Mouse (Mus musculus) neutrophil, adult 65 days (primary cell): ENCODE measurements around the gene Olfr488. TPM values are rescaled to one million over a fixed set of nuclear protein-coding genes. Genes with fewer than 3 reads are reported as not detected.

ENCODE experiments used
- total RNA-seq: library from RNA; stranded (reverse); gene quantifications from 2 replicates; pipeline ENCODE4 v1.2.4, GENCODE M21; 2023

Olfr488 gene
- not detected in 2 replicates for total RNA-seq

GRCm38 (mm10) chr7:108258247-108258646, at the start of gene Olfr488:
Gene Olfr488 (minus strand): TSS chr7:108258347.

DNA sequence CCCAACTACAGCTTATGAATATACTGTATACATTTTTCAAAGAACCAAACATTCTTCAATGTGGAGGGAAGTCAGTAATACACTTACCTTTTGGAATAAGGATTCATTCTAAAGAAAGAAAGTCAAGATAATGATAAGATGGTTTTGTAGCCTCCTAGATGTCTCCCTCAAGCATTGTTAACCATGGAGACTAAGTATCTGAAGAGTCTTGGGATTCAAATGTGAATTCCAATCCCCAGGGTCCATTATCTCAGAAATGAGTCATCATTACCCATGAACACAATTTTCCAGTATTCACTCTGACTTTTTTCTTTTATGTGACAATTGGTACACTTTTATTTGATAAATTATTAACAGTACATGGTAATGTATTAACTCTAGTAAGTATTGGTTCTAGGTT, 30.7 kb upstream of the Olfr488 start, which contains the start of gene Olfr490:
Gene Olfr490, minus strand, starts transcription at position 101 of the 400 bp plus-strand sequence.

DNA sequence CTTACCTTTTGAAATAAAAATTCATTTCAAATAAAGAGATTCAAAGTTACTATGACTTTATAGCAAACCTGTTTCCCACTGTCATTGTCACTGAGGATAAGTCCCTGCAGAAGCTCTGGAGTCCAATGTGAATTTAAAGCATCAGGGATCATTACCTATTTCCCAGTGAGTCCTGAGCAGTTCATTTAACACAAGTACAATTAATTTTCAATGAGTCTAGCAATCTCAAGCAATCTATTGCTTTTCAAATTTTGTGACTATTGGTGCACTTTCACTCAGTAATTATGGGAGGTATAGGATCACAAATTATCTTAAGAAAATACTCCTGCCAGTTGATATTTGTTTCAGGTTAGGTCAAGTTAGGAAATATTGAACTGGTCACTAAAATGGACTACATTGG, 43.6 kb downstream of the Olfr488 start, which contains the start of gene Olfr487:
Gene Olfr487, minus strand, starts transcription at position 101 of the 400 bp plus-strand sequence.

Other genes with a start within 250 kb of the Olfr488 start
- not detected in 2 replicates for gene Olfr478, start 224.4 kb downstream of the Olfr488 start, total RNA-seq
- not detected in 2 replicates for gene Olfr479, start 207.7 kb downstream of the Olfr488 start, total RNA-seq
- gene Olfr480, start 191.0 kb downstream of the Olfr488 start, total RNA-seq: not detected in 2 replicates
- gene Olfr481, start 178.5 kb downstream of the Olfr488 start, total RNA-seq: not detected in 2 replicates
- gene Olfr482, start 160.8 kb downstream of the Olfr488 start, total RNA-seq: 2.1 and 2.4 TPM in 2 replicates
- gene Olfr483, start 157.5 kb downstream of the Olfr488 start, total RNA-seq: not detected in 2 replicates
- gene Olfr484, start 130.9 kb downstream of the Olfr488 start, total RNA-seq: not detected in 2 replicates
- gene Olfr485, start 98.5 kb downstream of the Olfr488 start, total RNA-seq: not detected in 2 replicates
- gene Olfr486, start 85.6 kb downstream of the Olfr488 start, total RNA-seq: not detected in 2 replicates
- not detected in 2 replicates for gene Olfr487, start 43.7 kb downstream of the Olfr488 start, total RNA-seq
- not detected in 2 replicates for gene Olfr490, start 30.6 kb upstream of the Olfr488 start, total RNA-seq
- not detected in 2 replicates for gene Olfr491, start 55.1 kb upstream of the Olfr488 start, total RNA-seq
- gene Olfr492, start 65.3 kb upstream of the Olfr488 start, total RNA-seq: not detected in 2 replicates
- gene Olfr493, start 88.6 kb upstream of the Olfr488 start, total RNA-seq: not detected in 2 replicates
- not detected in 2 replicates for gene Olfr494, start 107.0 kb upstream of the Olfr488 start, total RNA-seq
- gene Olfr495, start 134.8 kb upstream of the Olfr488 start, total RNA-seq: not detected in 2 replicates
- gene Olfr497, start 162.1 kb upstream of the Olfr488 start, total RNA-seq: not detected in 2 replicates
- gene Olfr498, start 207.0 kb upstream of the Olfr488 start, total RNA-seq: not detected in 2 replicates